Mouse (Mus musculus) G1E (cell line): ENCODE results near the gene Mpi. TPM values are rescaled to one million over a fixed set of nuclear protein-coding genes. Genes with fewer than 3 reads are reported as not detected.

Experiments
- ATAC-seq: 2 replicates; pipeline ENCODE4 v1.8.0; 2016; ENCODE audit warnings: mild to moderate bottlenecking; ENCODE audit not compliant: insufficient number of reproducible peaks, poor library complexity, low FRiP score, severe bottlenecking; ENCODE audit errors: extremely low read depth
- DNase-seq: peaks from one replicate; pipeline ENCODE4 v3.0.0; 2012; ENCODE audit warnings: low spot score
- H3K27me3 ChIP-seq: 2 replicates; pipeline ENCODE4 v1.6.1; 2012; ENCODE audit warnings: mild to moderate bottlenecking, low read length, inconsistent platforms; ENCODE audit not compliant: insufficient read depth
- H3K36me3 ChIP-seq: replicated peaks from 2 replicates; pipeline ENCODE3; 2012; ENCODE audit warnings: mild to moderate bottlenecking, inconsistent platforms
- H3K4me1 ChIP-seq: 2 replicates; pipeline ENCODE4 v1.6.1; 2012; ENCODE audit warnings: low read depth, low read length, inconsistent platforms, mixed read lengths; ENCODE audit not compliant: insufficient read depth
- H3K4me3 ChIP-seq: 2 replicates; pipeline ENCODE4 v1.5.1; 2012; ENCODE audit warnings: low read depth, mild to moderate bottlenecking, inconsistent platforms, low read length, moderate library complexity, mixed read lengths
- H3K9me3 ChIP-seq: replicated peaks from 2 replicates; pipeline ENCODE4 v1.6.1; 2012; ENCODE audit warnings: inconsistent platforms
- CTCF ChIP-seq: IDR thresholded peaks from 2 replicates; pipeline ENCODE4 v1.5.1; 2012; ENCODE audit warnings: low read depth, low read length, inconsistent platforms, mixed read lengths
- GATA1 ChIP-seq: IDR thresholded peaks from 2 replicates; pipeline ENCODE4 v1.6.1; 2012; ENCODE audit warnings: borderline replicate concordance, low read length, inconsistent platforms, mixed read lengths
- GATA2 ChIP-seq: IDR thresholded peaks from 2 replicates; pipeline ENCODE4 v1.6.1; 2012; ENCODE audit warnings: low read depth, low read length, inconsistent platforms, borderline replicate concordance
- POLR2AphosphoS5 ChIP-seq: IDR thresholded peaks from 2 replicates; pipeline ENCODE4 v1.6.1; 2012; ENCODE audit warnings: low read depth, low read length, inconsistent platforms; ENCODE audit not compliant: insufficient replicate concordance
- TAL1 ChIP-seq: conservative IDR thresholded peaks from 2 replicates; pipeline ENCODE4 v1.6.1; 2012; ENCODE audit warnings: low read depth, low read length, inconsistent platforms, mixed read lengths
- polyA plus RNA-seq: library from polyadenylated mRNA; stranded (reverse); fragments of >175 nt; gene quantifications from 2 replicates; pipeline ENCODE4 v1.2.3, GENCODE M21; 2012
- total RNA-seq, 2 experiments: library from RNA; stranded (forward) in 1 of 2; stranded (reverse) in 1 of 2; fragments of 200-1000 nt in 1 of 2; fragments of >200 nt in 1 of 2; fragmentation: Nextera tagmentation in 1 of 2; gene quantifications; 2 replicates each; pipeline ENCODE4 v1.2.3; 2014 to 2017

Mpi gene
- total and polyA plus RNA-seq, 3 experiments = 4.4 to 12.5 (median 12.3) TPM

GRCm38 (mm10) chr9:57547287-57547686 lies 5.3 kb downstream of the Mpi start:
- H3K4me1 ChIP-seq = peaks cover 27% of the 10 kb centered on the region
- TF ChIP-seq GATA1 (no peak), GATA2 (no peak), TAL1 (no peak), POLR2AphosphoS5 (no peak), CTCF (no peak)
- no peaks in the 10 kb centered on the region for H3K27me3 ChIP-seq
- H3K36me3 ChIP-seq = peaks cover 85% of the 10 kb centered on the region
- no peak for ATAC-seq
- no peaks in the 10 kb centered on the region for H3K9me3 ChIP-seq
- no peak for DNase-seq
- H3K4me3 ChIP-seq = no peak overlapping the region

- H3K4me1 ChIP-seq = peaks cover 38% of the 10 kb centered on the region
- ATAC-seq = no peak
- DNase-seq = no peak
Observed at GRCm38 (mm10) chr9:57543951-57544350, 8.6 kb downstream of the Mpi start.

GRCm38 (mm10) chr9:57541312-57541711 lies 11.3 kb downstream of the Mpi start:
- Histone ChIP-seq H3K9me3 (no peaks in the 10 kb centered on the region), H3K36me3 (peaks cover 80% of the 10 kb centered on the region), H3K27me3 (no peaks in the 10 kb centered on the region), H3K4me3 (no peak overlapping the region), H3K4me1 (peaks cover 42% of the 10 kb centered on the region)
- ATAC-seq = no peak
- DNase-seq = peak; percentile 31
- TF ChIP-seq POLR2AphosphoS5 (no peak), CTCF (peak; percentile 32; the same call in 1 of the 2 replicates)

More at GRCm38 (mm10) chr9:57543951-57544350, 8.6 kb downstream of the Mpi start:
- H3K27me3 ChIP-seq = no peaks in the 10 kb centered on the region
- TF ChIP-seq GATA2 (no peak), POLR2AphosphoS5 (no peak), TAL1 (no peak), CTCF (no peak)
- no peak overlapping the region for H3K4me3 ChIP-seq
- peaks cover 98% of the 10 kb centered on the region for H3K36me3 ChIP-seq
- H3K9me3 ChIP-seq = no peaks in the 10 kb centered on the region

GRCm38 (mm10) chr9:57539550-57539949 lies 13.0 kb downstream of the Mpi start:
- Histone ChIP-seq H3K36me3 (peaks cover 77% of the 10 kb centered on the region), H3K9me3 (no peaks in the 10 kb centered on the region), H3K4me1 (peaks cover 47% of the 10 kb centered on the region), H3K4me3 (no peak overlapping the region), H3K27me3 (no peaks in the 10 kb centered on the region)
- TF ChIP-seq GATA1 = no peak
- TF ChIP-seq TAL1 = no peak
- no peak for TF ChIP-seq POLR2AphosphoS5
- no peak for TF ChIP-seq GATA2
- TF ChIP-seq CTCF = no peak
- no peak for DNase-seq
- no peak for ATAC-seq

GRCm38 (mm10) chr9:57537728-57538181 lies 14.8 kb downstream of the Mpi start:
- Histone ChIP-seq H3K27me3 (no peaks in the 10 kb centered on the region), H3K9me3 (no peaks in the 10 kb centered on the region), H3K4me1 (peaks cover 43% of the 10 kb centered on the region), H3K4me3 (peak overlapping the region; percentile 93), H3K36me3 (peaks cover 77% of the 10 kb centered on the region)
- ATAC-seq = no peak
- no peak for DNase-seq
- no peak for TF ChIP-seq CTCF
- no peak for TF ChIP-seq GATA2
- TF ChIP-seq TAL1 = no peak
- no peak for TF ChIP-seq POLR2AphosphoS5
- TF ChIP-seq GATA1 = no peak

- ATAC-seq = peak; percentile 70
- Histone ChIP-seq H3K9me3 (no peaks in the 10 kb centered on the region), H3K27me3 (no peaks in the 10 kb centered on the region), H3K4me3 (peak within 1 kb of the TSS; percentile 93), H3K4me1 (peaks cover 47% of the 10 kb centered on the region), H3K36me3 (peaks cover 77% of the 10 kb centered on the region)
- peak; percentile 74 for DNase-seq
- TF ChIP-seq TAL1 (no peak), CTCF (no peak), GATA1 (no peak), POLR2AphosphoS5 (no peak), GATA2 (no peak)
Observed at GRCm38 (mm10) chr9:57537044-57537727, 15.4 kb downstream of the Mpi start, which contains the start of gene Fam219b. Gene Fam219b, plus strand, starts transcription at chr9:57537528.
